Mouse (Mus musculus): ENCODE data around the gene Tpcn2. TPM values are rescaled to one million over a fixed set of nuclear protein-coding genes. Genes with fewer than 3 reads are reported as not detected.

Tpcn2 gene
- polyA plus RNA-seq, 1 experiment: not detected

DNA sequence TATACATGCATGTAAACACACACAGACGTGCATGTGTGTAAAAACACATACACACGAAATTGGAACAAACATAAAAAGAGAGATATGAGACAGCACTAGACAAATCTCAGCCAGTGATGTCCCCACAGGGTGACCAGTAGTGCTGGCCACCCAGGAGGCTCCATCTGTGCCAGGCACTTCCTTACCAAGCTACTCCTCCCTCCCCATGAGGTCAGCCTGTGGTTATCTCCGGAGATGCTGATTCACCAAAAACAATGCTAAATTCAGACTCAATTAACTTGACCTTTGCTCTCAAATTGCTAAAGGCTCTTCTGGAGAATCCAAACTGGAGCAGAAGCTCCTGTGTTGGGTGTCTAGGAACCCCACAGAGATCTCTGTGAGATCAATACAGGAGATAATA lies 96.0 kb downstream of the Tpcn2 start:
- no peaks in the 10 kb centered on the region for H3K9me3 ChIP-seq (ENCODE audit: control insufficient read depth, low read length)
- no peaks in the 10 kb centered on the region for H3K4me1 ChIP-seq (ENCODE audit: control insufficient read depth)
- TF ChIP-seq GATA1 (IDR thresholded peaks at IDR 0.05; ENCODE audit: low read length) (no peak), TAL1 (IDR thresholded peaks at IDR 0.05; ENCODE audit: low read length) (no peak)
- H3K36me3 ChIP-seq (ENCODE audit: control insufficient read depth): no peaks in the 10 kb centered on the region
- H3K27me3 ChIP-seq (ENCODE audit: control insufficient read depth): no peaks in the 10 kb centered on the region
- H3K4me3 ChIP-seq (replicated peaks): no peak overlapping the region

DNA sequence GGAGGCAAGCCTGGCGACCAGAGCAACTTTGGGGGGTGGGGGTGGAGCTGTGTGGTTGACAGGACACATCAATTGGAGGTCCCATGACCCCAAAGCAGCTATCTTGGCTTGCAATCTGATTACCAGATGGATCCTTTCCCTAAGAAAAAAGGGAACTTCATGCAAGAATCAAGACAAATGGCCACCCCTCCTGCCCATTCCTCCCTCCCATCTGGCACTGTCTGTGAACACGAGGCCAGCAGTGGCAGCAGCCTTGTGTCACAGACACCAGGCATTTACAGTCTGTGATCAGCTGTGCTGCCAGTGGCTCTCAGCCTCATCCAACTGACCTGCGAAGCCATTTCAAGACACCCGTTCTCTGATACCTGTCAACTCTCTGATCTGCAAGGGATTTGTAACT lies 101.4 kb downstream of the Tpcn2 start:
- Histone ChIP-seq H3K27me3 (ENCODE audit: control insufficient read depth) (no peaks in the 10 kb centered on the region), H3K4me1 (ENCODE audit: control insufficient read depth) (no peaks in the 10 kb centered on the region), H3K4me3 (replicated peaks) (no peak overlapping the region), H3K36me3 (ENCODE audit: control insufficient read depth) (no peaks in the 10 kb centered on the region), H3K9me3 (ENCODE audit: control insufficient read depth, low read length) (no peaks in the 10 kb centered on the region)
- TF ChIP-seq TAL1 (IDR thresholded peaks at IDR 0.05; ENCODE audit: low read length): no peak
- TF ChIP-seq GATA1 (IDR thresholded peaks at IDR 0.05; ENCODE audit: low read length): no peak

GRCm38 (mm10) chr7:145181376-145182034 lies 102.3 kb downstream of the Tpcn2 start:
- Histone ChIP-seq H3K27me3 (ENCODE audit: control insufficient read depth) (no peaks in the 10 kb centered on the region), H3K36me3 (ENCODE audit: control insufficient read depth) (no peaks in the 10 kb centered on the region), H3K4me3 (replicated peaks) (no peak overlapping the region), H3K4me1 (ENCODE audit: control insufficient read depth) (no peaks in the 10 kb centered on the region), H3K9me3 (ENCODE audit: control insufficient read depth, low read length) (no peaks in the 10 kb centered on the region)
- TF ChIP-seq GATA1 (IDR thresholded peaks at IDR 0.05; ENCODE audit: low read length): no peak
- TF ChIP-seq TAL1 (IDR thresholded peaks at IDR 0.05; ENCODE audit: low read length): no peak

DNA sequence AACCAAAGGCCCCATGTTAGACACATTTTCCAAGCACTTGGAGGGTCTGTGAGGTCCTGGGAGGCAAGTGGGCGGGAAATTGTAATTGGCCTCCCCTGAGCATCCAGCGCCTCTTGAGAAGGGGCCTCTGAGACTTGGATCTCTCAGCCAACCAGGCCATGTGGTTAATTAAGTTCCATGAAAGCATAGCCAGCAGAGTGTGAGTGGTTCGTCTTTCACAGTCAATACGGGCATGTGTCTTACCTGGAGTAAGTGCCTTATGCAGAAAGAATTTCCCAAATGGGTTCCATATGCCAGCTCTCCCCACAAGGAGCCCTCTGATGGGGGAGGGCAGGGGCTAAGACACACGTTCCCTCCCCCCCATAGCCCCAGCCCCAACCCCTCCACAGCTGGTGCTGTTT lies 104.1 kb downstream of the Tpcn2 start:
- no peaks in the 10 kb centered on the region for H3K4me1 ChIP-seq (ENCODE audit: control insufficient read depth)
- no peak overlapping the region for H3K4me3 ChIP-seq (replicated peaks)
- no peaks in the 10 kb centered on the region for H3K36me3 ChIP-seq (ENCODE audit: control insufficient read depth)
- no peaks in the 10 kb centered on the region for H3K9me3 ChIP-seq (ENCODE audit: control insufficient read depth, low read length)
- no peaks in the 10 kb centered on the region for H3K27me3 ChIP-seq (ENCODE audit: control insufficient read depth)
- no peak for TF ChIP-seq GATA1 (IDR thresholded peaks at IDR 0.05; ENCODE audit: low read length)
- no peak for TF ChIP-seq TAL1 (IDR thresholded peaks at IDR 0.05; ENCODE audit: low read length)

DNA sequence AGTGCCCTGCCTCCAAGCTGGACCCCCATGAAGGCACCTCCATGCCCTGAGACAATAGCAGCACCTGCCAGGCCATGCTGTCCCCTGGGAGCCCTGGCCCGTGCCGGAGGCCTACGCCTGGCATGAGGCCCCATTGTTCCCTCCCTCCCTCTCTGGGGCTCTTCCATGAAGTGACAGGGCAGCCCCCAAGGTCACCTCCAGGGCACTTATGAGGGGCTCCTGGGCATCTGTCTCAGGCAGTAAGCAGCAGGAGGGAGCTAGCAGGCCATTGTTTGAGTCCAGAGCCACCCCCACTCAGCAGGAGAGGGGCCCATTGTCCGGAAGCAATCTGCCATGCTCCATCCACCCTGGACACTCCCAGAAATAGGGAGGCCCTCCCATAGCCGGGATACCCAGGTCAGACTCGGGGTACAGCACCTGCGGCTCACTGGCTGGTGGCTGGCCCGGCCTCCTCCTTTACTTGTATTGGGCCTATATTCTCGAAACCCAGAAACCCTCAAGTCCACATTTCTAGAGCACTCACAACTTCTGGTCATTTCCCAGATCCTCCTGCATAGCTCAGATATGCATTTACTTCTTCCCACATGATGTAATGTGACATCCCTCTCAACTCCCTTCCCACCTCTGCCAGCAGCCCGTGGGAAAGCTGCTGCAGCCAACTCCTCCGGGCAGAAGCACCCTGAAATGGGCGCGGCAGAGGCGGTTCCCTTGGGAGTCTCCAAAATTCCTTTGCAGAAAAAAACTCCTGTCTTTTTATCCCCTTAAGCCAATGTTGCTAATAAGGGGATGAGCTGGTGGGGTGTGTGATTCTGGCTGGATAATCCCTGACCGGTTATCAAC lies 106.8 kb downstream of the Tpcn2 start:
- H3K4me1 ChIP-seq (ENCODE audit: control insufficient read depth): no peaks in the 10 kb centered on the region
- TF ChIP-seq TAL1 (IDR thresholded peaks at IDR 0.05; ENCODE audit: low read length): no peak
- no peak for TF ChIP-seq GATA1 (IDR thresholded peaks at IDR 0.05; ENCODE audit: low read length)
- H3K4me3 ChIP-seq (replicated peaks): no peak overlapping the region
- H3K36me3 ChIP-seq (ENCODE audit: control insufficient read depth): no peaks in the 10 kb centered on the region
- H3K27me3 ChIP-seq (ENCODE audit: control insufficient read depth): no peaks in the 10 kb centered on the region
- no peaks in the 10 kb centered on the region for H3K9me3 ChIP-seq (ENCODE audit: control insufficient read depth, low read length)

GRCm38 (mm10) chr7:145173563-145173962 lies 110.2 kb downstream of the Tpcn2 start:
- no peaks in the 10 kb centered on the region for H3K9me3 ChIP-seq (ENCODE audit: control insufficient read depth, low read length)
- no peaks in the 10 kb centered on the region for H3K36me3 ChIP-seq (ENCODE audit: control insufficient read depth)
- no peak for TF ChIP-seq TAL1 (IDR thresholded peaks at IDR 0.05; ENCODE audit: low read length)
- no peak for TF ChIP-seq GATA1 (IDR thresholded peaks at IDR 0.05; ENCODE audit: low read length)
- H3K4me1 ChIP-seq (ENCODE audit: control insufficient read depth): no peaks in the 10 kb centered on the region
- no peaks in the 10 kb centered on the region for H3K27me3 ChIP-seq (ENCODE audit: control insufficient read depth)
- no peak overlapping the region for H3K4me3 ChIP-seq (replicated peaks)

- H3K27me3 ChIP-seq (ENCODE audit: control insufficient read depth): no peaks in the 10 kb centered on the region
- H3K9me3 ChIP-seq (ENCODE audit: control insufficient read depth, low read length): no peaks in the 10 kb centered on the region
- H3K4me3 ChIP-seq (replicated peaks): no peak overlapping the region
- no peaks in the 10 kb centered on the region for H3K36me3 ChIP-seq (ENCODE audit: control insufficient read depth)
- no peak for TF ChIP-seq GATA1 (IDR thresholded peaks at IDR 0.05; ENCODE audit: low read length)
- no peaks in the 10 kb centered on the region for H3K4me1 ChIP-seq (ENCODE audit: control insufficient read depth)
Measured at GRCm38 (mm10) chr7:145173116-145173515, 110.7 kb downstream of the Tpcn2 start.

GRCm38 (mm10) chr7:145169703-145170102 lies 114.1 kb downstream of the Tpcn2 start:
- no peaks in the 10 kb centered on the region for H3K9me3 ChIP-seq (ENCODE audit: control insufficient read depth, low read length)
- H3K27me3 ChIP-seq (ENCODE audit: control insufficient read depth): no peaks in the 10 kb centered on the region
- H3K4me3 ChIP-seq (replicated peaks): no peak overlapping the region
- H3K36me3 ChIP-seq (ENCODE audit: control insufficient read depth): no peaks in the 10 kb centered on the region
- H3K4me1 ChIP-seq (ENCODE audit: control insufficient read depth): no peaks in the 10 kb centered on the region
- TF ChIP-seq GATA1 (IDR thresholded peaks at IDR 0.05; ENCODE audit: low read length): no peak
- no peak for TF ChIP-seq TAL1 (IDR thresholded peaks at IDR 0.05; ENCODE audit: low read length)
